Mouse (Mus musculus) thymus, postnatal 4 days (tissue): ENCODE results near the gene Map4k4.
A peak's percentile ranks its signal among the peaks of the same experiment; 100 is the strongest.

ENCODE experiments used
- DNase-seq: peaks from one replicate; pipeline ENCODE4 v3.0.0; 2021

Map4k4 gene

DNA sequence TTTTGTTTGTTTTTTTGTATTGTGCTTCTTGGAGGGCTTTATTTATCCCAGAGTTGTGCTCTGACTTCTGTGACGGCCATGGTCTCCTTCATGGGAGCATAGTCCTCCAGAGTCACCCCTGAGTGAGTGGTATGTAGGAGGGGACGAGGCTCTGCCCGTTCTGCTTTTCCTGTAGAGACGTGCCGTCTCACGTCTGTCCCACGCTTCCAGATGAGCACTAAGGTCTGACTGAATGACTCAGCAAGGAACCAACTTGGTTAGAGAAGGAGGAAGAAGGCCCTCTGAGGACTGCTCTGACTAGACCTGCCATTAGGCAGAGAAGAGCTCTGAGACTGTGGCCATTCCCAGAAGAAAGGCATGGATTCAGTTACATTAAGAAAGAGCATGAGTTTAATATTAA lies 68.3 kb downstream of the Map4k4 start:
- no peak for DNase-seq

DNA sequence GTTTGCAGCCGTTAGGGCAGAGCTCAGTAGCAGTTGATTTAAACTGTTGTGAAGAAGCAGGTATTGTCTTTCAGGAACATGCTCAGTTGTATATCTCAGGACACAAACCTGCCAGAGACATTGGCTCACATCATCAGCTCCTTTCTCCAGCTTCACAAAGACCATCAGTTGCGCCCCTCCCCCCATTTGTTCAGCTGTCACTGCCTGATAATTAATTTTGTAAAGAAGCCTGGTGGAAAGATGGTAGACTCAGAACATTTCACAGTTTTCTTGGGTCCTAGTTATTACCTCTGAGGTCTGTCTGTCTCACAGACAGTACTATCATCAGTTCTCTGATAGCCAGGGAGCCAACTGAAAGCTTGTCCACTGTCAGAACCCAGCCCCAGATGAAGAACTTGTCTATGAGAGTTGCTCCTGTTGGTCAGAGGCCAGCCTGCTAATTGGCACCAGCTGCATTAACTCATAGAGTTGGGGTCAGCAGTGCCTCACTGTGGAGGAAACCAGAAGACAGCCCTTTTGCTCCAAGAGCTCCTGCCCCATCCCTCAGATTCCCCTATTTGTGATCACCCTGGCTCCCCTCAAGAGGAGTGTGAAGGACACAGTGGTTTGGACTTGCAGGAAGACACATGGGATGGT lies 69.2 kb downstream of the Map4k4 start:
- no peak for DNase-seq

DNA sequence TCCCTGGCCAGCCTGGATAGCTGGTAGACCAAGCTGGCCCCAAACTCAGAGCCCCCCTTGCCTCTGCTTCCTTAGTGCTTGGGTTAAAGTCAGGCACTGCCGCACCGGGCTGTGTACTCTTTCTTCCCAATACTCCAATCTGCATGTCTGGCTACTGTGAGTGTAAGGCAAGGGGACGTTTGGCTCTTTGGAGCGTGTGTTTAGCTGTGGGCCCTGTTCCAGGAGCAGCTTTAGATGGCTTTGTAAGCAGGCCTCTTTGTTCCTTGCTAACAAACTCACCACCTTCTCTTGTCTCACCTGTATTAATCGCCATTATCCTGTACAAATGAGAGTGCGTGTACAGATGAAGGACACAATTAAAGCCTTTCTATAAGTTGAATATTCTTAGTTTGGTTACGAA lies 71.7 kb downstream of the Map4k4 start:
- no peak for DNase-seq

DNA sequence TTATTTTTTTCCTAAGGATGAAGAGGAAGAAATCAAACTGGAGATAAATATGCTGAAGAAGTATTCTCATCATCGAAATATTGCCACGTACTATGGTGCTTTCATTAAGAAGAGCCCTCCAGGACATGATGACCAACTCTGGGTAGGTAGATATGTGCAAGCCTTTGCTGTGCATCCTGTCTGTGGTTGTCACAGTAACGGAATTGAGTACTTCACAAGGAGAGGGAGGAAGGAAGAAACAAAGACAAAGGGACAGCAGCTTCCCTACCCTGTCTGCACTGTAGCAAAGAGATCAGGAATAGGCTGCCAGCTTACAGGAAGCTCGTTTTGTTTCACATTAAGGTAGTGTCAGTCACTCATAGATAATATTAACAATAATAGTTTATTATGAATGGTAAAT lies 73.2 kb downstream of the Map4k4 start:
- no peak for DNase-seq

DNA sequence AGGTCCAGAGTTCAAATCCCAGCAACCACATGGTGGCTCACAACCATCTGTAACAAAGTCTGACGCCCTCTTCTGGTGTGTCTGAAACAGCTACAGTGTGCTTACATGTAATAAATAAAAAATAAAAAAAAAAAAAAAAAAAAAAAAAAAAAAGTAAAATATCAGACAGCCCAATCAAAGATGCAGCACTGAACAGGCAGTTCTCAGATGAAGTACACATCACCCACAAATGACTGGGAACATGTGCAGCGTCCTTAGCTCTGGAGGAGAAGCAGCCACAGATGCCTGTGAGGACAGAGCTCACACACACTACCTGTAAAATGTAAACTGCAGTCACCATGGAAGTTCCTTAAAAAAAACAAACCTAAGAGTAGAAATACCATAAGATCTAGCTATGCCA lies 74.3 kb downstream of the Map4k4 start:
- DNase-seq, result no peak

DNA sequence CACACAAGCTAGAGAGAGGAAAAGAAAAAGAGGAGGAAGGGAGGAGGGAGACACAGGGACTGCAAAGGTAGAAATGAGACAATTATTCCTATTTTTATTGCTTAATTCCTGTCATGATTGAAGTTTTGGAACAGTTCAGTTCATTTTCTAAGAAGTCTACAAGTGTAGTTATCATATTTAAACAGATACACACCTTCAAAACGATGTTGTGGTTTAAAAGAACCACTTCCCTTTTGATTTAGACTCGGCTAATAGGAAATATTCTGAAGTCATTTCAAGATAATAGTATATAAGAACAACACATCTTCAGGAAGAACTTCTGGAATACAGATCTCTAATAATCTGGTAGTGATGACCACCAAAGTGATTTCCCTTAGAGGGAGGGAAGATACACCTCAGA lies 75.4 kb downstream of the Map4k4 start:
- no peak for DNase-seq

DNA sequence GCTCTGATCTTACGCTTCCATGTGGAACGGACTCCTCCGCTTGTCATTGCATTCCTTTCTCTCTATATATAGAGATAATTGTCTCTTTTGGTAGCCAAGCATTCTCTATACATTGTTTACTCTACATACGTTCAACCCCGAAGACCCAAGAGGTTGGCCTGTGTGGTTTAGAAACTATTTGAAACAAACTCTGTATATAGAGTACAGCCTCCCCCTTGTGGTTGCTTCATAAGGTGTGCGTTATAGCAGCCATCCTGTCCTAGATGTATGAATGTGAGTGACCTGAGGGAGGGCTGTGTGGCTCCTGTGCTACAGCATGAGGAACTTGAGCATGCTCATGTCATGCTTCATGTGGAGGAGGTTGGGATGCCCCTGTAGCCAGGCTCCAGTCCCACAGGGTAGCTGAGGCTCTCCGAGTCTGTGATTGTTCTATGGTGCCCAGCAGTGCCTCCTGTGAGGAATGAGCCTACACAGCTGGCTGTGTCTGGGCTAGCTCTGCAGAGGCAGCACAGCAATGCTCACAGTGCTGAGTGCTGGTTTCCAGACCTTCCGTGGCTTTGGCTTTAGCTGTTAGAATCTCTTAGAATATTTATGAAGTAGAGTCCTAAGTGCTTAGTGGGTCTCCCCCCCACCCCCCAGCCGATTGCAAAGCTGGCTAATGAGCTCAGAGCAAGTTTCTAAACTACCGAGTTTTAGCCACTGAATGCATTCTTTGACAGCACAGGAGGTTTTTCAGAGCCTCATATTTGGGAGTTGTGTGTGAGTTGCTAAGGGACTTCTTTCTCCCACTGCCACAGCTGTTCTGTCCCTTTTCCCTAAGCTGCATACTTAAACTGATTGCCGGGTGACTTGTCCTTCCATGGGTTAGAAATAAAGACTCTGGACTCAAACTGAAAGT lies 76.4 kb downstream of the Map4k4 start:
- no peak for DNase-seq

DNA sequence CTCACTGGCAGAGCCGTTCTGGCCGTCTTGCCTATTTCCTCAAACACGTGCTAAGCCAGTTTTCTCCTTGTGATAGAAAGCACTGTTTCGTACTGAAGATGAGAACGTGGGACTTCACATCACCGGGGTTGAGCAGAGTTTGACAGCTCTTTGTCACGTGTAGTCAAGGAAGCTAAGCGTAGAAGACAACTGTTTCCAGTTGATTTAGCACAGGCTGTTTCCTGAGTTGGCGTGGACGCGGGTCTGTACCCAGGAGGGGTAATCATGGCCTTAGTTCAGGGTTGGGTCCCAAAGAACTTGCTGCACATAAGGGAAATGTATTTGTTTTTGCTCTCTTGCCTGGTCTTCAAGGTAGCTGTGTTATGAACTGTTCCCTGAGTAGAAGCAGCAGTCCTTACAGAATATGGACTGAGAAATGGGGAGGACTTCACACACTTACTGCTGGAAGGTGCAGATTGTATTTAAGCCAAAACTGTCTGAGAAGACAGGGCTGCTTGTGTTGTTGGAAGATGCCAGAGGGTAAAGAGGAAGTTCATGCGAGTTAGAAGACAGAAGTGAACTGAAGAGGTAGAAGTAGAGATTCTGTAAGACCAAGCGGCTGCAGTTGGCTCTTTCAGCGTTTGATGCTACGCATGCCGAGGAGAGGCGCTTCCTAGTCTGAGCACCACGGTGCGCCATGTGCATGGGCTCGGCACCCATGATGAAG lies 78.2 kb downstream of the Map4k4 start:
- DNase-seq, result no peak

DNA sequence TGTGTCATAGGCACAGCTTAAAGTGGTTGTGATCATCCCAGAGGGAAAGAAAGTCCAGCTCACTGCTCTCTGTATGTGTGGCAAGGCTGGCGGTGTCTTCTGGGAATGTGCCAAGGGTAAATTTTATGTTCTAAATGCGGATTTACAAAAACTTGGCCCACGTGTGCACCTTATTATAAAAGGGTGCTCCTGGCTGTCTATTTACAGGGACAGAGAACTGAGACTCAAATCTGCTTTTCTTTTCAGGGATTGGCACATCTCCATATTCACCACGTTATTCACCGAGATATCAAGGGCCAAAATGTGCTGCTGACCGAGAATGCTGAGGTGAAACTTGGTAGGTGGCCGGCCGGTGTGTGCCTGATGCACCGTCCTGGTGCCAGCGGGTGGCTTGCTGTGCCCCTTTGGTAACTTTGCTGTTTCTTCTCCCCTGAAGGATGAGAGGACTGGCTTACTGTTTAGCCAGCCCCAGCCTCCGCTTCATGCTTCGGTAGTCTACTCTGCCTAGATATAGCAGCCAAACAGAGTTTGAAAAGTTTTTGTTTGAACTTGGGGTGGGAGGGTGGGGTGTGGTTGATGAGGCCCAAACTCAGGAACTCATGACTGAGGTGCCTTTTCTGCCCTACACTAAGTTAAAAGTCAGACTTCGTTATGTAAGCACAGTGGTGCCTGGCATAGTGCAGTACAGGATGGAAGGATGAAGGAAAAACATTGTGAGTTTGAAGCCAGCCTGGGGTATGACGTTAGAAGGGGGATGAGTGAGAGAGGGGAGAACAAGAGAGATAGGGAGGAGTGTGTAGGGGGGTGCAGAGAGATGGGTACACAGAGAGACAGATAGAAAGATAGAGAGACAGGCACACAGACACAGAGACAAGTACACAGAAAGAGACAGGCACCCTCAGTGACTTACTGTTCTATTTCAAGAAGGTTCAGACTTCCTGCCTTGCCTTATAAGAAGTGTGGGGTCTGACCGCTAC lies 79.9 kb downstream of the Map4k4 start:
- DNase-seq, result no peak

DNA sequence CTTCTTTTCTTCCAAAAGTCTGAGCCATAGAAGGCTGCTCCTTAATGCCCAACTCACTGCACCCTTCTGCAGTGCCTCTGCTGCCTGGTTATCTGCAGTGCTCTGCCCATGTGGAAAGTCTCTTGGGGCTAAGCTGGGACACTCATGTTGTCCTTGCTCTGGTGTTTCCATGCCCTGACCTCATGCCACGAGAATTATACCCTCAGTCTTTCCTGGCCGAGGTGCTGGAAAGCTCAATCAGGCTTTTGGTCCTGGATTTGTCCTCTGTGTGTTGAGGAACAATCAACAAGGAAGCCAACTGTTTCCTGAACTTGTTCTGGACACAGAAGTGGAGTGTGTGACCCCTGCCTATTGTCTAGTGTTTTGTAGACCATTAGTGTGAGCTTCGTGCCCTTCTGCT lies 81.3 kb downstream of the Map4k4 start:
- no peak for DNase-seq

DNA sequence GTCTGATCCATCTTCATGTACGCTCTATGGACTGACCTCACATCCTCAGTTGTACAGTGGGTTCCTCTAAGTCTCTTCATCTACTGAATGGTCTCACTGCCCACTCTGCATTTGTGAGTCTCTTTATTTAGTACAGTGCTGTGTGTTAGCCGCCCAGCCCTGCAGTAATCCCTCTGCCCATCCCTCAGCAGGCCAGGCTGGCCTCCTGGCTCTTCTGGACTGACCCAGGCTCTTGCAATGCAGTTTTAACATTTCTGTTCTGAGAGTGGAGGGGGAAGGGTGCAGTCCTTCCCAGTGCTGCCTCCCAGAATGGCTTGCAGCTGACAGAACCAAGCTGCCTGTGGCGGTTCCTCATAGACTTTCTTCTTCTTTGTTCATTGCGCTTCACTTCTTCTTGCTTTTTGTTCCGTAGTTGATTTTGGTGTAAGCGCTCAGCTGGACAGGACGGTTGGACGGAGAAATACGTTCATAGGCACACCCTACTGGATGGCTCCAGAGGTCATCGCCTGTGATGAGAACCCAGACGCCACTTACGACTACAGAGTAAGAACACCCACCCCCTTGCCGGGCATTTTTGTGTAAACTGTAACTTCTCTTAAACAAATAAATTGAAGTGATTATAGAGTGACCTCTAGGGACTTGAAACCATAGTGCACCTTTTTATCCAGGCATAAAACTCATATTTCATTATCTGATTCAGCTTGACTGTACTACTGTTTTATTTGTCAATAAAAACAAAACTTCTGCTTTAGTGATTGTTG lies 82.2 kb downstream of the Map4k4 start:
- no peak for DNase-seq

DNA sequence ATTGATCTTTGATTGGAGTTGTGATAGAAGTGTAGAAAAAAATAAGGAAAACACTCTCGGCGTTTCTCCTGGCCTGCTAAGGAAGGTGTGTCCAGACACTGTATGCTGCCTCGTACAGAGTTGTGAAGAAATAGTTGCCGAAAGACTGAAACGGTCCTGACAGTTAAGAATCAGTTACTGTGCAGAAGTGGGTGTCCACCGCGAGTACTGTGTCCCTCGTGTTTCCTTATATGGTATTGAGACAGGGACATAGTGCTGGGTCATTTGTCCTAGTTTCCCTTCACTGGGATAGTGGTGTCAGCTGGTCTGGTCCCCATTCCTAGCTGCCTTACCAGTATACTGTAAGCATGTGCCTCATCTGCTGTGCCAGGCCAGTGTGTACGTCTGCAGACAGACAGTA lies 83.6 kb downstream of the Map4k4 start:
- DNase-seq, result no peak

DNA sequence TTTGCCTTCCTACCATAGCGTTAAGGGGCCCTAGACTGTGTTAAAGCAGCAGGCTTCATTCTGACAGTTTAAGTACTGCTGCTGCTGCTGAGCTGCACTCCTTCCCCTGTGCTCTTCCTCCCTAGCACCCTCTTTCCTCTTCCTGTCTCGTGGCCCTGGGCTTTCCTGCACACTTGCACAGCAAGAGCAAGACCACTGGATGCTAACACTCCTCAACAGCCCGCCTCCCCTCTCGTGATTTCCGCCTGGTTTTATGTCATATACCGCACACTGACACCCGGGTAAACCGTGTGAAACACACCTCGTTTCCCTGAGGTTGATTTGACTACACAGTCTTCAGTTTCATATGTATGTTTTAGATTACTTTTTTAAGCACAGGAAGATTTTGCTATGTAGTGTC lies 86.1 kb downstream of the Map4k4 start:
- DNase-seq, result no peak

DNA sequence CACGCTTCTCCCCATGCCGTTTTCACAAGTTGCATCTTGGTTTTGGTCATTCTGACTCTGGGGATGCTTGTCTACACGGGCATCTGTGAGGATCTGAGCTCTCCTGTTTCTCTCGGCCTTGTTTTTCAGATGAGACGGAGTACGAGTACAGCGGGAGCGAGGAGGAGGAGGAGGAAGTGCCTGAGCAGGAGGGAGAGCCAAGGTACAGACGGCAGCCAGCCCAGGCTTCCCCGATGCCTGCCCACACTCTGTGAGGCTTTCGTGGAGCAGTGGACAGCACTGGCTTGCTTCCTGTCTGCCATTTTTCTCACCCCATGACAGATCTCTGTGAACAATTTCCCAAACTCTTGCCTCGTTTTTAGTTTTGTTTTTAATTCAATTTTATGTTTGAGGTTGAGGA lies 88.1 kb downstream of the Map4k4 start:
- DNase-seq, result no peak

DNA sequence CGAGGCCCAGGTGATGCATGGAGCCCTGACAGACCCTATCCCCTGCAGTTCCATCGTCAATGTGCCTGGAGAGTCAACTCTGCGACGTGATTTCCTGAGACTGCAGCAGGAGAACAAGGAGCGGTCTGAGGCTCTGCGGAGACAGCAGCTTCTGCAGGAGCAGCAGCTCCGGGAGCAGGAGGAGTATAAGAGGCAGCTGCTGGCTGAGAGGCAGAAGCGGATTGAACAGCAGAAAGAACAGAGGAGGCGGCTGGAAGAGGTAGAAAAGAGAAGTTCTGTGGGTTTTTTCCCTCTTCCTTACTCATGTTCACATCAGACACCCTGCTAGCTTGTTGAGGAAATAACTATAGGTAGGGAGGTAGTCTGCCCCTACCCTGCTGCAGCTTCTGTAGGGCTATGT lies 89.3 kb downstream of the Map4k4 start:
- DNase-seq, result no peak

DNA sequence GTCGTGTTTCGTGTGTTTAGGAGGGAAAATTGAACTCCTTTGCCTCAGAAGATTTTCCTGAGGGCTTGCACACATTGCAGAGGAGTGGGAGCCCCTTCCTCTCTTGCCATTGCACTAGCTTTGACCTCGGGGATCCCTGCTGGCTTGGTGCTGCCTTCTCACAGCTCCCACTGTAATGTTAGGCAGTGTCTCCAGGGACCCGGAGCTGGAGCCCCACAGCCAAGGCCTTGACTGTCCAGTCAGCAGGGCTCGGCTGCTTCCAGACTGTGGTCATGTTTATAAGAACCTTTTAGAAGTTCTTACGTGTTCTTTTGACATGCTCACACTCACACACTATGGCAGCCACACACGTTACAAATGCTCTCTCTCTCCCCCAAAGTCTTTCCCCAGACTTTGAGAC lies 93.2 kb downstream of the Map4k4 start:
- DNase-seq, result no peak

DNA sequence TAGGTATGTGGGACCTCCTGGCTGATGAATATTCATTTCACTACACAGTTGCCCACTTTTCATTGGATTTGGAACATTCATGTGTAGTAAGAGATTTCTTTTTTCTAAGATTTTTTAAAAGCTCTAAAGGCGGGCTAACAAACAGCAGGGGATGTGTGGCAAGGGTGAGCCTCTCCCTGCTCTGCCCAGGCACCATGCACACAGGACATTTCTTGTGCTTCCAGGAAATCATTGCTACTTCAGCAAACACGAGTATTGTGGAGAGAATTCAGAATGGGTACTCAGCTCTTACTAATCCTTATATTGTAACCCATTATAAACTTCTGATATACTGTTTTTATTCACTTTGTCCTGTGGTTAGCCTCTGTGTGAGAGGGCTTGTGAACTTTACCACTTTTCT lies 94.9 kb downstream of the Map4k4 start:
- no peak for DNase-seq

DNA sequence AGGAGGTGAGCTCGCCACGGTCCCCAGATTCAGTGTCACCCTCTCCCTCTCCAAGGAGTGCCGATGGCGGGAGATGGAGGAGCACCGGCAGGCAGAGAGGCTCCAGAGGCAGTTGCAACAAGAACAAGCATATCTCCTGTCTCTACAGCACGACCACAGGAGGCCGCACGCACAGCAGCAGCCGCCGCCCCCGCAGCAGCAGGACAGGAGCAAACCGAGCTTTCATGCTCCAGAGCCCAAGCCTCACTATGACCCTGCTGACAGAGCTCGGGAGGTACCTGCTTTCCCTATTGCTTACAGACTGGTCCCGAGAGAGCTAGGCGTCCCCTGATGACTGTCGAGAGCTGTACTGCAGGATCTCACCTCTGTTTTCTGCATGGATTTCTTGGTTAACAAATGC lies 99.8 kb downstream of the Map4k4 start:
- peak; percentile 7 for DNase-seq

DNA sequence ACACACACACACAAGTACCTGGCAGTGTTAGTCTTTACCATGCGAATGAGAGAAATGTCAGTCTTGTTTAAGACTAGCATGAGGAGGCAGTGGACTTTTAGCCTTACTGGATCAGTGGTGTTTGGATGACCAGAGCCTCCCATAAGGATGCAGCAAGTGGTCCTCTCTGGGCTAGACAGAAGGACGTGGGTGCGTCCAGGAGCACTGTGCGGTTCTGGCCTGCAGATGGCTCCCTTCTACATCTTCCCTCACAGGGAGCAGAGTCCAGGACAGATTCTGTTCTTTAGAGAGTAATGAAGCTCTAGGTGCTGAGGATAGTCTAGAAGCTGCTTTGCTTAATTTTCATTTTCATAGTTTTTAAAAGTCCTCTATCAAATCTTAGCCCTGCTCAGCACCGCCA lies 100.2 kb downstream of the Map4k4 start:
- DNase-seq, result no peak

DNA sequence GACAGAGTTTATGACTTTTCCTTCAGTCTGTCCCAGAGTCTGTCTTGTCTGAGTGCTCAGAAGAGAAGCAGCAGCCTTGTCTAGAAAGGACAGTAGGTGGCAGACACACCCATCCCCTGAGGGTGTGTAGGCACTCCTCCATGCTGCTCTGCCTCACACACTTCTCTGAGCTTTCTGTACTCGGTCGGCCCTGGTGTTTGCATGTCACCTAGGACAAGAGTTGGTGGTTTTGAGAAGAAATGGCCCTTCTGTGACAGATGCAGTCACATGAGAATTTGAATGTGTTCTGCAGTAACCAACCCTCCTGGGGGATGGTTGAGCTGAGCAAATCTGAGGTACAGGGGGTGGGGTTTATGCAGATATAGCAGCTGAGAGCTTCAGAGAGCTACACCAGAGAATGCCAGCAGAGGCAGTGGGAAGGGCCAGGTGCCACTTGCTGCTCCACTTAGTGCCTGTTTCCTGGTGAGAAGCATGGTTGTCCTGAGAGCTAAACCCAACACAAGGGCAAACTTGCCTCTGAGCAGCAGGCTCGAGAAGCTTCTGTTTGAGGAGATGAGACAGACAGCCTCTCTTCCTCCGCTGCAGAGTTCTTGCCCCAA lies 101.5 kb downstream of the Map4k4 start:
- DNase-seq, result peak; percentile 31

DNA sequence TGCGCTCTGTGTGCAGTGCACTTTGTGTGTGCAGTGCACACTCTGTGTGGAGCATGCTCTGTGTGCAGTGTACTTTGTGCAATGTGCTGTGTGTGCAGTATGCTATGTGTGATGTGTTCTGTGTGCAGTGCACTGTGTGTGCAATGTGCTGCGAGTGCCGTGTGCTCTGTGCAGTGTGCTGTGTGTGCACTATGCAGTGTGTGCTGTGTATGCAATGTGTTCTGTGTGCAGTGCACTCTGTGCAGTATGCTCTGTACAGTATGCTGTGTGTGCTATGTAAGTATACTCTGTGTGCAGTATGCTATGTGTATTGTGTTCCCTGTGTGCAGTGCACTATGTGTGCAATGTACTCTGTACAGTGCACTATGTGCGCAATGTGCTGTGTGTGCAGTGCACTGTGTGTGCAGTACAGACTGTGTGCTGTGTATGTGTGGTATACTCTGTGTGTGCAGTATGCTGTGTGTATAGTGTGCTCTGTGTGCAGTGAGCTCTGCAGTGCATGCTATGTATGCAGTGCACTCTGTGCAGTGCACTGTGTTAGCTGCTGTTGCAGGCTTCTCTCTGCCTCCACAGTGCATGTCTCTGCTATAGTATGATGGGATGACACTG lies 105.4 kb downstream of the Map4k4 start:
- no peak for DNase-seq
